Mouse (Mus musculus): Measurements from ENCODE around the gene Plxna1.

DNA sequence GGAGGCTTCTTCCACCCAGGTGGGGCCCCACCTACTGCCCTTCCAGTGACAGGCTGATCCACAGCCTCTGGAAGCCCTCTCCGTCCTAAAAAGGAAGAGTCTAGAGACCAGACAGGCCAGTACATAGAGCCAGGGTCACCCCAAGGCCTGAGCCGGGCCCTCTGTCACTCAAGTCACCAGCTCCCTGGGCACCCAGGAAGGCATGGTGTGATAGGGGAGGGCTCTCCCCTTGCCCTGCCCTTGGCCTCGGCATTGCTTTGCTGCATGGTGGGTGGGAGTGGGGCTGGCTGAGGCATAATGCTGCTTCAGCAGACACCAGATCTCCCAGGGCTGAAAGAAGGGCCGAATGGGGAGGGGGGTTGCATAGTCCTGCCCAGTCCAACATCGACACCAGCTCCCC is 8.3 kb downstream of the Plxna1 start:
- TF ChIP-seq EP300 (optimal IDR thresholded peaks at IDR 0.05) (no peak), CTCF (IDR thresholded peaks at IDR 0.05; ENCODE audit: low read depth) (no peak)
